Mouse (Mus musculus): ENCODE data around the gene Zfp148. TPM values are rescaled to one million over a fixed set of nuclear protein-coding genes. Genes with fewer than 3 reads are reported as not detected.
A peak's percentile ranks its signal among the peaks of the same experiment; 100 is the strongest.
"Not testable (repeated sequence)": the region's sequence is repeated elsewhere in the genome, so short reads cannot be mapped to it uniquely, and the experiment has no call there.

The Zfp148 gene
- polyA plus RNA-seq, 1 experiment from 2014 or later, result 57.2 TPM

- H3K9ac ChIP-seq (ENCODE audit: low read length), result no peak overlapping the region
- H3K4me1 ChIP-seq (replicated peaks; ENCODE audit: control insufficient read depth, insufficient read depth, low read length), result peaks cover 7% of the 10 kb centered on the region; the same call in 1 of the 2 replicates
- no peaks in the 10 kb centered on the region for H3K9me3 ChIP-seq (ENCODE audit: control insufficient read depth, low read length)
- ATAC-seq (ENCODE audit: low read depth), result no peak
- no peak overlapping the region for H3K4me3 ChIP-seq (ENCODE audit: low read length)
- H3K4me2 ChIP-seq (ENCODE audit: low read depth, low read length), result no peak overlapping the region
- H3K36me3 ChIP-seq (ENCODE audit: control insufficient read depth, insufficient read depth, low read length), result no peaks in the 10 kb centered on the region
- H3K27me3 ChIP-seq (ENCODE audit: control insufficient read depth, insufficient read depth, low read depth, low read length), result no peaks in the 10 kb centered on the region
- no peak overlapping the region for H3K27ac ChIP-seq (ENCODE audit: low read length)
- WGBS, result 70% methylated on average over 5 of the region's 5 CpGs
Observed at GRCm38 (mm10) chr16:33376266-33376665, 4.4 kb upstream of the Zfp148 start.

GRCm38 (mm10) chr16:33379219-33379943 lies 1.3 kb upstream of the Zfp148 start:
- ATAC-seq (ENCODE audit: low read depth), result no peak
- Histone ChIP-seq H3K4me1 (replicated peaks; ENCODE audit: control insufficient read depth, insufficient read depth, low read length) (peaks cover 15% of the 10 kb centered on the region; the same call in 1 of the 2 replicates), H3K27ac (ENCODE audit: low read length) (no peak overlapping the region), H3K4me2 (ENCODE audit: low read depth, low read length) (peak overlapping the region; percentile 73), H3K9ac (ENCODE audit: low read length) (peak overlapping the region; percentile 98; the same call in 1 of the 2 replicates), H3K9me3 (ENCODE audit: control insufficient read depth, low read length) (no peaks in the 10 kb centered on the region), H3K27me3 (ENCODE audit: control insufficient read depth, insufficient read depth, low read depth, low read length) (no peaks in the 10 kb centered on the region), H3K36me3 (ENCODE audit: control insufficient read depth, insufficient read depth, low read length) (no peaks in the 10 kb centered on the region), H3K4me3 (ENCODE audit: low read length) (peak overlapping the region; percentile 92; the same call in 1 of the 2 replicates)
- 53% methylated on average over 6 of the region's 6 CpGs for WGBS

- Histone ChIP-seq H3K36me3 (ENCODE audit: control insufficient read depth, insufficient read depth, low read length) (no peaks in the 10 kb centered on the region), H3K27me3 (ENCODE audit: control insufficient read depth, insufficient read depth, low read depth, low read length) (no peaks in the 10 kb centered on the region), H3K4me2 (ENCODE audit: low read depth, low read length) (peak overlapping the region; percentile 83), H3K4me1 (replicated peaks; ENCODE audit: control insufficient read depth, insufficient read depth, low read length) (peaks cover 15% of the 10 kb centered on the region; the same call in 1 of the 2 replicates), H3K9me3 (ENCODE audit: control insufficient read depth, low read length) (no peaks in the 10 kb centered on the region), H3K4me3 (ENCODE audit: low read length) (peak overlapping the region; percentile 92), H3K9ac (ENCODE audit: low read length) (peak overlapping the region; percentile 98), H3K27ac (ENCODE audit: low read length) (peak overlapping the region; percentile 94)
- peak; percentile 83 for ATAC-seq (ENCODE audit: low read depth)
- under 1% methylated on average over 23 of the region's 80 CpGs for WGBS
Observed at GRCm38 (mm10) chr16:33380882-33381613, 412 bp downstream of the Zfp148 start.

GRCm38 (mm10) chr16:33381614-33382245 lies 1.1 kb downstream of the Zfp148 start:
- no peaks in the 10 kb centered on the region for H3K36me3 ChIP-seq (ENCODE audit: control insufficient read depth, insufficient read depth, low read length)
- WGBS, result 1% methylated on average over 18 of the region's 18 CpGs
- no peak for ATAC-seq (ENCODE audit: low read depth)
- H3K4me2 ChIP-seq (ENCODE audit: low read depth, low read length), result peak overlapping the region; percentile 83
- peak overlapping the region; percentile 92 for H3K4me3 ChIP-seq (ENCODE audit: low read length)
- peak overlapping the region; percentile 94 for H3K27ac ChIP-seq (ENCODE audit: low read length)
- peaks cover 15% of the 10 kb centered on the region; the same call in 1 of the 2 replicates for H3K4me1 ChIP-seq (replicated peaks; ENCODE audit: control insufficient read depth, insufficient read depth, low read length)
- H3K27me3 ChIP-seq (ENCODE audit: control insufficient read depth, insufficient read depth, low read depth, low read length), result no peaks in the 10 kb centered on the region
- H3K9ac ChIP-seq (ENCODE audit: low read length), result peak overlapping the region; percentile 98
- no peaks in the 10 kb centered on the region for H3K9me3 ChIP-seq (ENCODE audit: control insufficient read depth, low read length)

- Histone ChIP-seq H3K4me2 (ENCODE audit: low read depth, low read length) (peak overlapping the region; percentile 83), H3K4me1 (replicated peaks; ENCODE audit: control insufficient read depth, insufficient read depth, low read length) (peaks cover 15% of the 10 kb centered on the region; the same call in 1 of the 2 replicates), H3K27ac (ENCODE audit: low read length) (no peak overlapping the region), H3K4me3 (ENCODE audit: low read length) (peak overlapping the region; percentile 92), H3K9ac (ENCODE audit: low read length) (peak overlapping the region; percentile 98), H3K27me3 (ENCODE audit: control insufficient read depth, insufficient read depth, low read depth, low read length) (no peaks in the 10 kb centered on the region), H3K36me3 (ENCODE audit: control insufficient read depth, insufficient read depth, low read length) (no peaks in the 10 kb centered on the region), H3K9me3 (ENCODE audit: control insufficient read depth, low read length) (no peaks in the 10 kb centered on the region)
- 18% methylated on average over 4 of the region's 4 CpGs for WGBS
- no peak for ATAC-seq (ENCODE audit: low read depth)
Observed at GRCm38 (mm10) chr16:33382341-33382740, 1.7 kb downstream of the Zfp148 start.

GRCm38 (mm10) chr16:33383584-33383983 lies 2.9 kb downstream of the Zfp148 start:
- 93% methylated on average over 3 of the region's 3 CpGs for whole genome bisulfite sequencing
- Histone ChIP-seq H3K4me1 (replicated peaks; ENCODE audit: control insufficient read depth, insufficient read depth, low read length) (peaks cover 15% of the 10 kb centered on the region; the same call in 1 of the 2 replicates), H3K9ac (ENCODE audit: low read length) (no peak overlapping the region), H3K27ac (ENCODE audit: low read length) (no peak overlapping the region), H3K4me2 (ENCODE audit: low read depth, low read length) (no peak overlapping the region), H3K27me3 (ENCODE audit: control insufficient read depth, insufficient read depth, low read depth, low read length) (no peaks in the 10 kb centered on the region), H3K36me3 (ENCODE audit: control insufficient read depth, insufficient read depth, low read length) (no peaks in the 10 kb centered on the region), H3K4me3 (ENCODE audit: low read length) (no peak overlapping the region), H3K9me3 (ENCODE audit: control insufficient read depth, low read length) (no peaks in the 10 kb centered on the region)
- ATAC-seq (ENCODE audit: low read depth), result no peak

- not testable (repeated sequence) for ATAC-seq (ENCODE audit: low read depth); H3K36me3 ChIP-seq (ENCODE audit: control insufficient read depth, insufficient read depth, low read length); H3K4me3 ChIP-seq (ENCODE audit: low read length); H3K4me2 ChIP-seq (ENCODE audit: low read depth, low read length); H3K27ac ChIP-seq (ENCODE audit: low read length); H3K9me3 ChIP-seq (ENCODE audit: control insufficient read depth, low read length); H3K27me3 ChIP-seq (ENCODE audit: control insufficient read depth, insufficient read depth, low read depth, low read length); H3K9ac ChIP-seq (ENCODE audit: low read length)
- 76% methylated on average over 2 of the region's 2 CpGs for WGBS
- H3K4me1 ChIP-seq (replicated peaks; ENCODE audit: control insufficient read depth, insufficient read depth, low read length), result peaks cover 15% of the 10 kb centered on the region; the same call in 1 of the 2 replicates
Observed at GRCm38 (mm10) chr16:33384057-33384456, 3.4 kb downstream of the Zfp148 start.

GRCm38 (mm10) chr16:33387013-33387412 lies 6.4 kb downstream of the Zfp148 start:
- H3K27ac ChIP-seq (ENCODE audit: low read length), result no peak overlapping the region
- H3K4me1 ChIP-seq (replicated peaks; ENCODE audit: control insufficient read depth, insufficient read depth, low read length), result 0 out of 2 replicates have a peak, but pooled peaks cover 7% of the 10 kb centered on the region
- no peak overlapping the region for H3K4me2 ChIP-seq (ENCODE audit: low read depth, low read length)
- no peak overlapping the region for H3K9ac ChIP-seq (ENCODE audit: low read length)
- H3K27me3 ChIP-seq (ENCODE audit: control insufficient read depth, insufficient read depth, low read depth, low read length), result no peaks in the 10 kb centered on the region
- H3K4me3 ChIP-seq (ENCODE audit: low read length), result no peak overlapping the region
- H3K36me3 ChIP-seq (ENCODE audit: control insufficient read depth, insufficient read depth, low read length), result no peaks in the 10 kb centered on the region
- WGBS, result 56% methylated on average over 2 of the region's 2 CpGs
- H3K9me3 ChIP-seq (ENCODE audit: control insufficient read depth, low read length), result no peaks in the 10 kb centered on the region
- no peak for ATAC-seq (ENCODE audit: low read depth)

GRCm38 (mm10) chr16:33387420-33387819 lies 6.8 kb downstream of the Zfp148 start:
- WGBS, result 96% methylated on average over 2 of the region's 2 CpGs
- no peak overlapping the region for H3K27ac ChIP-seq (ENCODE audit: low read length)
- no peak for ATAC-seq (ENCODE audit: low read depth)

More at GRCm38 (mm10) chr16:33387420-33387819, 6.8 kb downstream of the Zfp148 start:
- no peak overlapping the region for H3K4me3 ChIP-seq (ENCODE audit: low read length)
- no peaks in the 10 kb centered on the region for H3K36me3 ChIP-seq (ENCODE audit: control insufficient read depth, insufficient read depth, low read length)
- no peaks in the 10 kb centered on the region for H3K9me3 ChIP-seq (ENCODE audit: control insufficient read depth, low read length)
- no peaks in the 10 kb centered on the region for H3K27me3 ChIP-seq (ENCODE audit: control insufficient read depth, insufficient read depth, low read depth, low read length)
- H3K4me1 ChIP-seq (replicated peaks; ENCODE audit: control insufficient read depth, insufficient read depth, low read length), result 0 out of 2 replicates have a peak, but pooled peaks cover 4% of the 10 kb centered on the region
- H3K4me2 ChIP-seq (ENCODE audit: low read depth, low read length), result no peak overlapping the region
- H3K9ac ChIP-seq (ENCODE audit: low read length), result no peak overlapping the region

All from lung, embryonic 16.5 days (tissue).